Mouse (Mus musculus): ENCODE results near the gene Zap70.

The Zap70 gene

GRCm38 (mm10) chr1:36761568-36761967 lies at the start of gene Zap70:
TSS of gene Zap70 (plus strand) at chr1:36761798.
- no peak for DNase-seq (ENCODE audit: low spot score)

- DNase-seq (ENCODE audit: low spot score): no peak
Measured at GRCm38 (mm10) chr1:36714311-36714710, 47.3 kb upstream of the Zap70 start, which contains the start of gene Actr1b. TSS of gene Actr1b (minus strand) at chr1:36714422.

DNA sequence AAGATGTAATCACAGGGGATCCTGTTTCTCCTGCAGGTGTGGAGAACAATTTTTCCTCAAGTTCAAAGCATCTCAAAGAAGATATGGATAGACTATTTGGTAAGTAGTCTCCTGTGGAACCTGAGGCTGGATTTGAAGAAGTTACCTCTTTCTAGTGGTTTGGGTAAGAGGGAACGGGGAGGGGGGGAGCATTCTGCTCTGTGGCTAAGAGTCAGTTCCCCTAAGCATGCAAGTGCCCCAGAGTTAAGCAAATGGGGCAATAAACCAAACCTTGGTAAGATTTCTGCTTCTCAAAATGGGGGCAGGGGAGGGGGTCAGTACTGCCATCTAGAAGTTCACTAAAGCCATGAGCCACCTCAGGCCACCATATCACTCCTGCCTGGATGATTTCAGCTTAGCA lies 42.8 kb upstream of the Zap70 start:
- no peak for DNase-seq (ENCODE audit: low spot score)

GRCm38 (mm10) chr1:36723146-36724056 lies 38.2 kb upstream of the Zap70 start:
- no peak for DNase-seq (ENCODE audit: low spot score)

- no peak for DNase-seq (ENCODE audit: low spot score)
Measured at GRCm38 (mm10) chr1:36724057-36724431, 37.6 kb upstream of the Zap70 start.

DNA sequence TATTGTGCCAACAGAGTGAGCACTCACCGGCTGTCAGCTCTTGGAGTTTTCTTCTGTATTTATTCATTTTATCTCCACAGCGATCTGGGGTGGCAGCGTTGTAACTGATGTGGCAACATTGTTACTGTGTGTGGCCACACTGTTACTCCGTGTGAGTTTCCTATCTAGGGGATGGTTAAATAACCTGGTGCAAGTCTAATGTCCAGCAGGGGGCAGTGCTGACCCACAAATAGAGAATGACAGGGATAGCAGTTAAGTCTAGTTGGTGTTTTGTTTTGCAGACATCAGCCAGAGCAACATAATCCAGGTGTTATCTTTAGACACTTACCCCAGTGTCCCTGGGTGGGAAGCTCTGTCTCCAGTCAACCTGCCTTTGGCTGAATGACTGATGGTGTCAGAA lies 24.3 kb upstream of the Zap70 start:
- DNase-seq (ENCODE audit: low spot score): peak; percentile 93

GRCm38 (mm10) chr1:36739231-36739630 lies 22.4 kb upstream of the Zap70 start:
- no peak for DNase-seq (ENCODE audit: low spot score)

GRCm38 (mm10) chr1:36743046-36743445 lies 18.6 kb upstream of the Zap70 start:
- DNase-seq (ENCODE audit: low spot score): no peak

- DNase-seq (ENCODE audit: low spot score): peak; percentile 14
Measured at GRCm38 (mm10) chr1:36744268-36744944, 17.2 kb upstream of the Zap70 start.

DNA sequence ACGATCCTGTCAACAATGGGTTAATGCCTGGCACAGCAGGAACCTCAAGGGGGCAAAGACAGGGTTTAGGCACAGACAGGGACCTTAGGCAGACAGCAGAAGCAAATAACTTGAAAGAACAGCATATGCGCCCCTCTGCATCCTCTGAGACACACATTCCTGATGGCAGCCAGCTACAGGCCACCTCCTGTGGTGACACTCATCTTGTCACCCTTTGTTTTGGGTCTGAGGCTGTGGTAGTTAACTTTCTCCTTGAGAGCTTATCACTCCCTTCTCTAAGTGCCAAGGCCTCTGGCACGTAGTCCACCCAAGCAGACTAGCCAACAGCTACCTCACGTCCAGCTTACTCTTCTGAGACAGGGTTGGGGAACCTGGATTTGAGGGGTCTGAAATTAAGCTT lies 15.9 kb upstream of the Zap70 start:
- DNase-seq (ENCODE audit: low spot score): no peak

GRCm38 (mm10) chr1:36746452-36746851 lies 15.1 kb upstream of the Zap70 start:
- no peak for DNase-seq (ENCODE audit: low spot score)

DNA sequence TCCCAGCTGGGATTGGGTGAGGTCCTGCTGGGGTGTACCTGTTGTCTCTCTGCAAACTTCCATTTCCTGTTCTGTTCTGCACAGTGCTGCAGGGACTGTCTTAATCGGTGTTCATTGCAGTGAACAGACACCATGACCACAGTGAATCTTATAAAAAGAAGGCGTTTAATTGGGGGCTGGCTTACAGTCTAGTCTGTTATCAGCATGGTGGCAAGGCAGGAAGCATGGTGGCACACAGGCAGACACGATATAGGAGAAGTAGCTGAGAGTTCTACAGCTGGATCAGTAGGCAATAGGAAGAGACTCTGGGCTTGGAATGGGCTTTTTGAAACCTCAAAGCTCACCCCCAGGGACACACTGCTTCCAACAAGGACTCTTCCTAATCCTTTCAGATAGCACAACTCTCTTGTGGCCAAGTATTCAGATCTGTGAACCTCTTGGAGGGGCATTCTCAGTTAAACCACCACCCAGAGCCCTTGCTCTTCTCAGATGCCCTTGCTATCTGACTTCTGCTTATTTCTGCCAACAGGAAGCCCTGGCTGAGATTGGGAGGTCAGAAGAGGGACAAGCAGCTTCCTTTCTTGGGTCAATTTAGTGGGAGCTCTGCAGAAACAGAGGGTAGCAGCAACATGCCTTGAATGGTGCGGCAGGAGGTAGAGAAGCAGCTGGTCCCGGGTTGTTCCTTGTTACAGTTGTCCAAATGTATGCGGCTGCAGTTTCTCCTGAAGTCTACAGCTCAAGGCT lies 7.5 kb upstream of the Zap70 start:
- DNase-seq (ENCODE audit: low spot score): no peak

- no peak for DNase-seq (ENCODE audit: low spot score)
Measured at GRCm38 (mm10) chr1:36758553-36758952, 3.0 kb upstream of the Zap70 start.

DNA sequence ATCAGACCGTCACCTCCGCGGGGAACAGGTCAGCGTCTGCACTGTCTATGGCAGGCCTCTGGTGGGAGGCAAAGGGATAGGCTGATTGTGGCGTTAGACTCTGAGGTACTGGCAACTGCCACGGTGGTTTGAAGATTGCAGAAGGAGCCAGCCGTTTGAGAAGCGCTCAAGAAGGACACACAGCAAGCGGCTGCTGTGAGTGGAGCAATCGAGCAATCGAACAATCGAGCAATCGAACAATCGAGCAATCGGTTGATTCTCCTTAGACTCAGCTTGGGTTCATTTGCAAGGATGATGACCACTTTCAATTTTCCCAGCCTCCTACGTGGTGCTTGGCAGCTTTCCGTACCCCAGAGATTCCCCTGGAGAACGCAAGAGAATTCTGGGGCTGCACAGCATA lies 2.5 kb upstream of the Zap70 start:
- no peak for DNase-seq (ENCODE audit: low spot score)

DNA sequence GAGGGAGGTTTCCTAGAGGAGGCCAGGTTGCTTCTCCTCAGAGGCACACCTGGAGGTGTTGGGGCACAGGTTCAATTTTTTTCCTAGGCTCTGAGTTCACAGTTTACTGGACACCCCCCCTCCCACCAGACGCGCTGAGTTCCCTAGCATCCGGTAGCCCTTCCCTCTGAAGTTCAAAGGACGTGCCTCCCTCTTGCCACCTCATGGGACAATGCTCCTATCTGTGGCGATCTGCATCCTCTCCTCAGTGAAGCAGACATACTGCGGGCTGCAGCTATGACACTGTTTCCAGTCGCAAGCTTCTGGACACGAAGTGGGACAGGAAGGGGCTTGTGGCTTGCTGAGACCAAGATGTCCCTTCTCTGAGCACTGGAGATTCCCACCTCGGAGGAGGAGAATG lies 1.2 kb upstream of the Zap70 start:
- no peak for DNase-seq (ENCODE audit: low spot score)

- no peak for DNase-seq (ENCODE audit: low spot score)
Measured at GRCm38 (mm10) chr1:36761061-36761460, 537 bp upstream of the Zap70 start.

DNA sequence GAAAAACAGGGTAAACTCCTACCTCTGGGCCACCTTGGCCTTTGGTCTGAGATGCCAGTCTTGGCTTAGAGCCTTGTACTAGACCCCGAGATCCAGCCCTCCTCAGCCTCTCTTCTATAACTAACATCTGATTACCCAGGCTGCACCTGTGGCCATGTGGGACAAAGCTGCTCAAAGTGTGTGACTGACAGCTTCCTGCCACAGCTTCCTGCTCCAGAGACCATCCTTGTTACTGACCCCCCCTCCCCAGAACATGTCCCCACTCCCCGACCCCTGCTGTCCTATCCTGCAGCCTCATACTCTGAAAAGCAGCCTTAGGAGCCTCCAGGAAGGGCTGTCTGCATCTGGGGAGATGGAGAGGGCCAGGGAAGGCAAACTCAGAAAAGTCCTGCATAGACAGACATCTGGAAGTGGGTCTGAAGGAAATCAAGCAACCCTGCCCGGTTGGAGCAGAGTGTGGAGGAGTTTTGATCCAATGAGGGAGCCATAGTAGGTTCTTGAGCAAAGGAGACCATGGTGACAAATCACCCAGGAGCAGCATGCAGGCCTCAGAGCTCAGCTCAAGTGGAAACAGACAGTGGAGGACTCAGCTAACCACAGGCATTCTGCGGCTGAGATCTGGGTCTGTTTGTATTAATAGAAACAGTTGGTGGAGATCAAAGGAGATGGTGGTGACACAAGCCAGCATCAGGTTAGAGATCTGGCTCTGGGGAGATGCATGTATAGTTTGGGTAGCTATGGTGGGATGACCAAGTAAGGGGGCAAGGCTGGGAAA lies 5.0 kb downstream of the Zap70 start:
- DNase-seq (ENCODE audit: low spot score): no peak

DNA sequence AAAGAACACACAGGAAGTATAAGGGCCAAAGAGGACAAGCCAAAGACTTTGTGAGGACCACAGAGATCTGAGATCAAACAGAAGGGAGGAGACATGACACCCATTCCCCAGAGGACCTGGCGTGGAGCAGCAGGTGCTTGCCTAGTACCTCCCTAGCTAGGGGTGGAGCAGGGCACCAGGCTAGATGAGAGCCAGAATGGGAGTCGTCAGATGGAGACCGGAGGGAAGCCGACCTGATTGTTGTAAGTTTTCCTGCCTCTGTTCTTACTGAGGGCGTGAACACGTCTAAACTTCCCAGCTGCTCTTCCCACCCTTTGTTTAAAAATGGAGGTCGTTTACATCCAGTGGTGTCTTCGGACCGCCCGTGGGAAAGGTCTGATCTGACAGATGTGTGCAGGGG lies 5.7 kb downstream of the Zap70 start:
- no peak for DNase-seq (ENCODE audit: low spot score)

DNA sequence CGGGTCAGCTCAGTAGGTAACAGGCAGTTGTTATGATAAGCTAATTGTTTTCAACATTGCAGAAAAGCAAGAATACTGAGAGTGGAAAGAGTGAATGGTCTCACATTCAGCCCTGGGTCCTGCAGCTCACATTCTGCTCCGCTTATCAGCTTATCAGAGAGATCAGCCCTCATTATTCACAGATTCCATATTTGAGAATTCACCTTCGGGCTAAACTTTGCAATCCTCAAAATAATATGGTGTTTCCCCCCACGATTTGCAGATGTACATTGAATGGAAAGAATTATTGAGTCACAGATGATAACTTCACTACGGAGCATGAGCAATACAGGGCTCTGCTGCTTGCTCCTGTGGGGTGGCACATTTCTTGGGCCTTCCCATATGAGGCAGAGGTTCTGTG lies 7.2 kb downstream of the Zap70 start:
- DNase-seq (ENCODE audit: low spot score): no peak

GRCm38 (mm10) chr1:36769951-36770350 lies 8.4 kb downstream of the Zap70 start:
- no peak for DNase-seq (ENCODE audit: low spot score)

DNA sequence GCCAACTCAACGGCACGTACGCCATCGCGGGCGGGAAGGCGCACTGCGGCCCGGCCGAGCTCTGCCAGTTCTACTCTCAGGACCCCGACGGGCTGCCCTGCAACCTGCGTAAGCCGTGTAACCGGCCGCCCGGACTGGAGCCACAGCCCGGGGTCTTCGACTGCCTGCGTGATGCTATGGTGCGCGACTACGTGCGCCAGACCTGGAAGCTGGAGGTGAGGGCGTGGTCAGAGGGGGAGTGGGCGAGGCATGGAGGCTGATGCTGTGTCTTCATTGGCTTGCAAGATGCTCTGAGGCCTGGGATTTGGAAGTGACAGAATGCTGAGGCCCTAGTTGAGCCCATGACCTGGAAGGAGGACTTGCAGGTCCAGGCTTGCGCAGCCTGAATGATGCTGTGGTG lies 9.4 kb downstream of the Zap70 start:
- DNase-seq (ENCODE audit: low spot score): no peak

All from adipocyte (in vitro differentiated cells).